Mouse (Mus musculus) kidney, postnatal 4 days (tissue): ENCODE results near the gene Cenpl.
"Not testable (repeated sequence)": the region's sequence is repeated elsewhere in the genome, so short reads cannot be mapped to it uniquely, and the experiment has no call there.

Experiments used
- DNase-seq, 2 experiments: peaks; one replicate each; pipeline ENCODE4 v3.0.0; 2021; ENCODE audit warnings: mixed read lengths in 2 of 2

The Cenpl gene

GRCm38 (mm10) chr1:161070352-161071271 lies at the start of gene Cenpl, which contains the start of gene Dars2:
TSS of gene Cenpl (plus strand) at chr1:161070713.
TSS of gene Dars2 (minus strand) at chr1:161070658.
- DNase-seq = peak; percentile 96 to 98

DNA sequence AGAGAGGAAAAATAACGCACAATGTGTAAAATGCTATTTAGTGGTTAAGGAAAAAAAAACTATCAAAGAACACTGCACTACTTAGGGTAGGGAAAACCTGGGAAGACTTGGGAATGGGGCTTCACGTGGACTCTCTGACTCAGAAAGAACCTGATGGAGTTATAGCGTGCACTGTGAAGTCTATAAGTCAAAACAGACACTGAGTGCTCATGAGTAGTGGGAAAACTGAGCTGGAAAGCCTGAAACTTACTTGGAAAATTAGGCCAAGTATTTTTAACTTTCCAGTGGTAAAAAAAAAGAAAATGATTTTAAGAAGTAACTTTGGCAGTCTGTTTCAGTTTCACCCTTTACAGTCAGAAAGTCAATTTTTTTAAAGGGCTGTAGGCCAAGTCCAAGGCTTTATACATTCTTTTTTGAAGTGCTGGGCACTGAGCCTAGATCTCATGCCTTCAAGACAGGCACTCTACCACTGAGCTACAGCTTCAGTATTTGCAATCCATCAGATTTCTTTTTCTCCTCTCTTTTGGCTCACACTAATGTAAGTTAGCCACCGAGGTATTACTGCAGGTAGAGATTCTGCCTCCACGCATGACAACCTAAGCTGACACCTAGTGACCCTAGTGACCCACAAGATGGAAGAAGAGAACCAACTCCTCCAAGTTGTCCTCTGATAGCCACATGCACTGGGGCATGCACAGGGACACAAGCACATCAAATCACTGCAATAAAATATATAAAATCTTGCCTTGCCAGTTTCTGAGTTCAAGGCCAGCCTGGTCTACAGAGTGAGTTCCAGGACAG lies 44.9 kb upstream of the Cenpl start:
- peak in 1 of 2 experiments; percentile 26 for DNase-seq

DNA sequence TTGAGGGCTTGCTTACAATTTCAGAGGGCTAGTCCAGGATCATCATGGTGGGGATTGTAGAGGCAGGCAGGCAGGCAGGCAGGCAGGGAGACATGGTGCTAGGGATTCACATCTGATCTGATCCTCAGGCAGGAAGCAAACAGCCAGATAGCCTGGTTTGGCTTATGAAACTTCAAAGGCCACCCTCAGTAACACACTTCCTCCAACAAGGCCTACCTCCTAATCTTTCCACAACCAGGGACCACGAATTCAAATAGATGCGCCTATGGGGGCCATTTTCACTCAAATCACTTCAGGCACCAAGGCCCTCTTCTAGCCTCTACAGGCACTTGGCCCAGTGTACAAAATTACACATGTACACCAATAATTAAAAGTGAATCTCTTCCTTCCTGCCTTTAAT lies 43.3 kb upstream of the Cenpl start:
- no peak for DNase-seq

GRCm38 (mm10) chr1:161028427-161028826 lies 42.1 kb upstream of the Cenpl start:
- DNase-seq = not testable (repeated sequence)

- no peak for DNase-seq
Measured at GRCm38 (mm10) chr1:161030058-161030457, 40.5 kb upstream of the Cenpl start.

GRCm38 (mm10) chr1:161031881-161032280 lies 38.6 kb upstream of the Cenpl start:
- no peak for DNase-seq

DNA sequence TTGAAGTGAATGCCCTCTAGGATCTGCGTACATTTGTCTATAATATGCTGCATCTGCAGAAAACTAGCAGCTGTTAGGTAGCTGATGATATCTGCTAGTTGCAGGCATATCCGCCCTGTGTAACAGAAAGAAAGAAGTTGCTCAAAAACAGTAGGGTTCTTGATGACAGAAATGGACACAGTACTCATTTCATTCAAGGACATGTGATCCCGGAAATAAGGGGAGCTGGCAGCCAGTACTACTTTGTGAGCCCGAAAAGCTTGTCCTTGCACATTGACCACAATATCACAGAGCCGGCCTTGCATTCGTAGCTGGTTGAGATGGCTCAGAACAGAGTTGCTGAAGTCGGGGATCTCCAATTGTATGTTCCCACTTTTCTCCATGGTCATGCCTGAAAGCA lies 38.2 kb upstream of the Cenpl start:
- no peak for DNase-seq

- DNase-seq = no peak
Measured at GRCm38 (mm10) chr1:161033856-161034434, 36.6 kb upstream of the Cenpl start.

DNA sequence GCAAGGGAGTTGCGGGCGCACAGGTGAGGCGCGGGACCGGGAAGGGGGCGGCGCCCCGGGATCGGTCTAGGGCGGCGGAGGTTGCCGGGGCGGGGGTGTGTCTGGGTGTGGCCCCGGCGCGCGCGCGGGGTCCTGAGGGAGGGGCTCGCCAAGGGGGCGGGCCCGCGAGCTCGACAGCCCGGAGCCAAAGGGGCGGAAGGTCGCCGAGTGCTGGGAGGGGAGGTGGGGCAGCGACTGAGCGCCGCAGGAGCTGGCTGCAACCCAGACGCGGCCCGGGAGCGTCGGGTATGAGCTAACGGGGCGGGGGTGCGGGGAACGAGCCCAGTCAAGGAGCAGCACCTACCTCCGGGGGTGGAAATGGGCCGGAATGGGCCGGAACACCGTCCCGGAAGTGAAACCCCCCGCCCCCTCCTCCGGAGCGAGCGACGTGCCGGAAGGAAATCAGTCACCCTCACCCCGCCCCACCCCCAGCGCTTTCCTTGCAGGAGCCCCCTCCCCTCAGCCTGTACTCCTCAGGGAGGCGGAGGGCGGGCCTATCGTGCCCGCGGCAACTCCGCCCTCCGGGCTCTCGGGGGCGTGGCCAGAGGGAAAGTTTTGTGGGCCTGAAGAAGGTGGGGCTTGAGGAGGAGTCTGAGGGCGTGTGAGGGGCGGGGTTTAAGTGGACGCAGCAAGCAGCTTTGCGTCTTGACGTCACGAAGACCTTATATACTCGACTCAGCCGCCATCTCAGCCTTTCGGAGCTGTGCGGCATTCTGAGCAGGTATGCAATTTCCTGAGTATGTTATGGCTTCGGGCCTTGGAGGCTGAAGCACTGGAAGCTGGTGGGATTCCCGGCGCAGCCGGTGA lies 35.9 kb upstream of the Cenpl start, which contains the start of gene Zbtb37:
Gene Zbtb37 (minus strand): TSS at position 415 of the 846 bp plus-strand sequence.
- peak; percentile 99 for DNase-seq

- peak in 1 of 2 experiments; percentile 58 for DNase-seq
Measured at GRCm38 (mm10) chr1:161035281-161035785, 35.2 kb upstream of the Cenpl start.

- DNase-seq = peak in 1 of 2 experiments; percentile 5
Measured at GRCm38 (mm10) chr1:161035786-161036404, 34.6 kb upstream of the Cenpl start.

GRCm38 (mm10) chr1:161036411-161036841 lies 34.1 kb upstream of the Cenpl start:
- DNase-seq = peak; percentile 8 to 11

- no peak for DNase-seq
Measured at GRCm38 (mm10) chr1:161037026-161037425, 33.5 kb upstream of the Cenpl start.

- DNase-seq = no peak
Measured at GRCm38 (mm10) chr1:161037599-161037998, 32.9 kb upstream of the Cenpl start.

DNA sequence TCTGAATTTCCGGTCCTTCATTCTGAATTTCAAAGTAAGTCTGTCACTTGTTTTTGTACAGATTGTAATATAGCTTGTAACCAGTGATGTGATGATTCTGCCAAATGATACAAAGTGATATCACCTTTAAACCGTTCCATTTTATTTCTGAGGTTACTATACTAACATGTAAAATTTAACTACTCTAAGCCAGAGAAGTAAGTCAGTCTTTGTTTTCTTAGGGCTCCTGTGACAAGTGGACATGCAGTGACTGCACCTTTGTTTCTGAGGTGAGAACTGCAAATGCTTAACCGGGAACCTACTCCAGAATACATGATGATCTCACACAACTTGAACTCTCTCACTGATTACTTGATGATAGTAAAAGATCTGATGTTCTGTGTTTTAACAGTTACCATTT lies 32.5 kb upstream of the Cenpl start:
- no peak for DNase-seq

GRCm38 (mm10) chr1:161038968-161039721 lies 31.4 kb upstream of the Cenpl start:
- no peak for DNase-seq

DNA sequence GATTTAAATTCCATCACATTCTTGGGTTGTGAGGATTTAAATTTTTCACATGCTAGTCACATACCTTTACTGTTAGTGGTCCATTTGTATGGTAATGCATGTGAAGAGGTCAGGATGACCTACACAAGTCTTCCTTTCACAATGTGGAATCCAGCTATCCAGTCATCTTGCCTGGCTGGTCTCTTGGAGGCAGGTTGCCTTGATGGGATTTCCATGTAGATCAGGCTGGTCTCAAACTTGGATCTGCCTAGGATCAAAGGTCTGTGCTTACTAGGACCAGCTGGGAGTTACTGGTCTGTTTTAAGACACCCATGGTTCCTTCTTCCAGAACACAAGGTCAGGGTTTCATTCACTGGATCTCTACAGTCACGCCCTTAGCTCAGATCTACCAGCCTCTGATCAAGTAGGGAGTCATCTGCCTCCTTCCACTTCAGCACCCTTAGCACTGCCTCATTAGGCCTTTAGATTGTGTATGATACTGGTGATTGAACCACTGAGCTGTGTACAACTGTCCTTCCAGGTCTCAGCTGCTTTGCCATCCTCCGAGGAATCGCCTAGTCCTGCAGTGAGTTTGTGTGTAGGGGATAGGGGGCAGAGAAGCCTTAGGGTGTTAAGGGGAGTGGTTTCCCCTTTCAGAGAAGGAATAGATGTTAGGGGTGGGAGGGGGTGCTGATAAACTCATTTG lies 30.6 kb upstream of the Cenpl start:
- DNase-seq = peak; percentile 7 to 14

GRCm38 (mm10) chr1:161040426-161040770 lies 30.1 kb upstream of the Cenpl start:
- peak in 1 of 2 experiments; percentile 7 for DNase-seq

DNA sequence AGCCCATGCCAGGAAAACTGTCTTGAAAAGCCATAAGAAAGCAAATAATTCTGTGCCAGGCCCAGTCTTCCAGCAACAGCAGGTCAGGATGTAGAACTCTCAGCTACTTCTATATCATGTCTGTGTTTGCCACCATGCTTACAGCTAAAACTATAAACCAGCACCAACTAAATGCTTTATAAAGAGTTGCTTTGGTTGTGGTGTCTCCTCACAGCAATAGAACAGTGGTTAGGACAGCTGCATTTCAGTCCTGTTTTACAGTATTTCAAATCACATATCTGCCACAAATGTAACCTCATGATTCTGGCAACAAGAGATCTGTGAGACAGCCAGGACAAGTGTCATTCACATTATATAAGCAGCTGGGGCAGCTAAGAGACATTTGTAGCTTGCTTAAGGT lies 29.7 kb upstream of the Cenpl start:
- no peak for DNase-seq
